Mouse (Mus musculus): Measurements from ENCODE around the gene Mafk.
"Not testable (repeated sequence)": the region's sequence is repeated elsewhere in the genome, so short reads cannot be mapped to it uniquely, and the experiment has no call there.

Gene Mafk

GRCm38 (mm10) chr5:139791227-139792158, at the start of gene Mafk:
TSS of gene Mafk (plus strand) at chr5:139791513.
- peak; percentile 90 for DNase-seq (ENCODE audit: low read depth, low spot score)

- not testable (repeated sequence) for DNase-seq (ENCODE audit: low read depth, low spot score)
Observed at GRCm38 (mm10) chr5:139742640-139743039, 48.7 kb upstream of the Mafk start.

GRCm38 (mm10) chr5:139745771-139746170, 45.5 kb upstream of the Mafk start:
- DNase-seq (ENCODE audit: low read depth, low spot score): peak; percentile 48

GRCm38 (mm10) chr5:139749413-139750125, 41.7 kb upstream of the Mafk start:
- no peak for DNase-seq (ENCODE audit: low read depth, low spot score)

- no peak for DNase-seq (ENCODE audit: low read depth, low spot score)
Observed at GRCm38 (mm10) chr5:139750535-139750934, 40.8 kb upstream of the Mafk start.

GRCm38 (mm10) chr5:139754753-139755152, 36.6 kb upstream of the Mafk start:
- peak; percentile 36 for DNase-seq (ENCODE audit: low read depth, low spot score)

GRCm38 (mm10) chr5:139756135-139756534, 35.2 kb upstream of the Mafk start:
- DNase-seq (ENCODE audit: low read depth, low spot score): no peak

GRCm38 (mm10) chr5:139756586-139756985, 34.7 kb upstream of the Mafk start:
- no peak for DNase-seq (ENCODE audit: low read depth, low spot score)

- DNase-seq (ENCODE audit: low read depth, low spot score): no peak
Observed at GRCm38 (mm10) chr5:139758096-139758495, 33.2 kb upstream of the Mafk start.

GRCm38 (mm10) chr5:139764296-139764695, 27.0 kb upstream of the Mafk start:
- DNase-seq (ENCODE audit: low read depth, low spot score): no peak

- no peak for DNase-seq (ENCODE audit: low read depth, low spot score)
Observed at GRCm38 (mm10) chr5:139768216-139768615, 23.1 kb upstream of the Mafk start.

- DNase-seq (ENCODE audit: low read depth, low spot score): peak; percentile 88
Observed at GRCm38 (mm10) chr5:139775216-139775926, 15.9 kb upstream of the Mafk start, which contains the start of gene Ints1. TSS of gene Ints1 (minus strand) at chr5:139775674.

GRCm38 (mm10) chr5:139776966-139777365, 14.3 kb upstream of the Mafk start:
- no peak for DNase-seq (ENCODE audit: low read depth, low spot score)

GRCm38 (mm10) chr5:139781406-139781805, 9.9 kb upstream of the Mafk start:
- DNase-seq (ENCODE audit: low read depth, low spot score): no peak

GRCm38 (mm10) chr5:139789466-139789865, 1.8 kb upstream of the Mafk start:
- DNase-seq (ENCODE audit: low read depth, low spot score): no peak

GRCm38 (mm10) chr5:139792159-139792775, 954 bp downstream of the Mafk start:
- no peak for DNase-seq (ENCODE audit: low read depth, low spot score)

GRCm38 (mm10) chr5:139792966-139793337, 1.6 kb downstream of the Mafk start:
- no peak for DNase-seq (ENCODE audit: low read depth, low spot score)

GRCm38 (mm10) chr5:139793338-139794089, 2.2 kb downstream of the Mafk start:
- no peak for DNase-seq (ENCODE audit: low read depth, low spot score)

GRCm38 (mm10) chr5:139794137-139794536, 2.8 kb downstream of the Mafk start:
- DNase-seq (ENCODE audit: low read depth, low spot score): no peak

GRCm38 (mm10) chr5:139794938-139795337, 3.6 kb downstream of the Mafk start:
- no peak for DNase-seq (ENCODE audit: low read depth, low spot score)
